Mouse (Mus musculus) embryo, embryonic 10 days (tissue): ENCODE data around the gene Cdkn2c.

Experiments
- DNase-seq: peaks from one replicate; pipeline ENCODE4 v3.0.0-alpha.2; 2015; ENCODE audit warnings: low spot score

Gene Cdkn2c

DNA sequence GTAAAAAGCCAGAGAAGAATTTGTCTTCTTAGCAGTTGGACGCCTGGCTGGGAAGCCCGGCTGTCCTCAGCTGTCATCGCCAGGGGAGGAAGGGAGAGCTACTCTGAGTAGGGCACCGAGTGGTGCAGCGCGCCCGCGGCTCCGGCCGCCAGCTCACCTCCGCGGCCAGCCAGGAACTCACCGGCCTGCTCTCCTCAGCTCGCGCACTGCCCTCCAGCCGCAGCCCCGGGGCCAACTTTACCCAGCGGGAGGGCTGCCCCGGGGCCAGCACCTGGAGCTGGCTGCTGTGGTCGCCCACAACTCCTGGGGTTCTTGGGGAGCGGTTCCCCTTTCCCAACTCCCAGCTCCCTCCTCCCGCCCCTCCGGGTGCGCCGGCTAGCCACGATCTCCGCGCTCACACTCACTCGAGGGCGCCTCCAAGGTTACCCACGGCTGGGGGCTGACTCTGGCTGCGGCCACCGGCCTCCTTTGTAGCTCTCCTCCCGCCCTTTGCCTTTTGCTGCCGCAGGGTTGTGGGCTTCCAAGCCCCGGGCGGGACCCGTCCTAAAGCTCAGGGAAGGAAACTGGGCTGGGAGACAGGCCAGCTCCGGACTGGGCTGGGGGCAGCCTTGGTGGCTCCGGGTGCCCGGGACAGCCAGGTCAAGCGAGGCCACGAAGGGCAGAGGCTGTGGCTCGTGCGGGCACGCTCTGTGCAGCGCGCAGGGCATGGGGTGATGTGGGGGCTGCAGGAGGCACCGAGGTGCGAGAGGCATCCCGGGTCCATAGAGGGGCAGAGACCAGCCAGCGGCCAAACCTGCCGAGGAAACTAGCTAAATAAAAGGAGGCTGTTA lies 9.8 kb downstream of the Cdkn2c start:
- peak; percentile 70 for DNase-seq

DNA sequence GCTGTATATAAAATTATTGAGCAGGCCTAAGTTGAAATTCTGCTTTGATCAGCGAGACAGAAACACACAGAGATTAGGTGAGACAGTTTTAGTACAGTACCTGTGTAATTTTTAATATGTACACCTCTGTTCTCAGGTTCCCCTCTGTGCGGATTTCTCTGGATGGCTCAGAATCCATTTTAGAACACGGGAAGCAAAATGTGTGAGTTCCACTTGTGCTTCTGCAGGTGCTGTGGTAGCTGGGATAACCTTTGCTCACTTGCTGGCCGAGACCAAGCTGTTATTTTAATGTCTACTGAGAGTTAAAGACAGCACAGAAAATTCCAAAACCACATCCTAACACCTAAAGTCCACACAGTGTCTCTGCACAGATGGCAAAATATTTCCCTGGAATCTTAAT lies 10.7 kb downstream of the Cdkn2c start:
- no peak for DNase-seq

DNA sequence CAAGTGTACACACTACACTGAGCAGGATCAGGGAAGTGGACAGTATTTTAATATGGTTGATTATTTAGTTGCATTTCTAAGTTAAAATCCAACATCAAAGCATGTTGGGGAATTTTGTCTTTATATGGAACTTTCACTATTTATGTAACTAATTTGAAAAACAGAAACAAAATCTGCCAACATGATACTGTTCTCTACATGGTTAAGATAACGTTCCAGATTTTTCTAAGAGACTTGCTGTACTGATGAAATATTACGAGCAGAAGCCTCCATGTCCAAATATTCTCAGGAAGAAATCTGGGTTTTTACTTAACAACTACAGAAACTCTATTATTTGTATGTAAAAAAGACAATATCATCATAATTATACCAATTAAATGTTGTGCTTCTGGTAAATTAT lies 11.3 kb downstream of the Cdkn2c start:
- no peak for DNase-seq

DNA sequence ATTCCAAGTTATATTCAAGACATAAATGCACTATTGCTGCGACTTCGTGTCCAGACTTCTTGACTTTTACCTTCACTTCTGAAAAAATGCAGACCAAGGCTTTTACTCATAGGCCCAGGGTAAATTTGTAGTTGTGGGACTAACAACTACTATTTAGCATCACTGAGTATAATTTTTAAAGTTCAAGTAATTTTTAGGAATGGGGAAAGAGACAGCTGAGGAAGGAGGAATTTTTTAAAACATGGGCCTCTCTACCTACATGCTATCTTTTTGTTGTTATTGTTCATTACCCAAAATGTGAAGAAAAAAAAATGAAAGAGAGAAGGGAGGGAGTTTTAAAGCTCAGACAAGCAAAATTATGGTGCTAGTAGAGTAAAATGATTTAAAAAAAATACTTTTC lies 12.3 kb downstream of the Cdkn2c start:
- DNase-seq = no peak

DNA sequence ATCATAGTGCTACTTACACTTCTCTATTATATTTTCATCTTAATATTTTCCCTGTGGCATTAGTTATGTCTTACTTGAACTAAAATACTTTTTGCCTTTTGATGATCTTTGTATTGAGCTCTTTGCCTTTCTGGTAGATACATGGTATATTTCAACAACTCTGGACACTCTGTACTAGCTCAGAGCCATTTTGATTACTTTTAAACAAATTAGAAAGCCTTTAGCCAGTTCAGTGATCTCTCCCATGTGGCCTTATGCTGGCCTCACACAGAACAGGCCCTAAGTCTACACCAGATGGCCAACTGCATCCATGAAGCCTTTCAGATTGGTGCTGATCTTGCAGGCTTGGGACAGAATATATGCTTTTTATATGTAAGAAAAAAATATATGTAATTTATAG lies 13.7 kb downstream of the Cdkn2c start:
- DNase-seq = no peak

DNA sequence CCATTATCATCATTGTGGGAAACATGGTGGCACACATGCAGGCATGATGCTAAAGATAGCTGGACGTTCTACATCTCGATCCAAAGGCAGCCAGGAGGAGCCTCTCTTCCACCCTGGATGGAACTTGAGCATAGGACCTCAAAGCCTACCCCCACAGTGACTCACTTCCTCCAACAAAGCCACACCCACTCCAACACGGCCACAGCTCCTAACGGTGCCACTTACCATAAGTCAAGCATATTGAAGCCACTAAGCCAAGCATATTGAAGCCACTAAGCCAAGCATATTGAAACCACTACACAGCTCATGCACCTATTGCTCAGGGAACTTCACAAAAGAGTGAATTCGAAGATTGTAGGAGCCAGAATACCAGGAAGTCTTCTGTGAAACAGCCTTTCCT lies 17.7 kb downstream of the Cdkn2c start:
- DNase-seq = no peak

DNA sequence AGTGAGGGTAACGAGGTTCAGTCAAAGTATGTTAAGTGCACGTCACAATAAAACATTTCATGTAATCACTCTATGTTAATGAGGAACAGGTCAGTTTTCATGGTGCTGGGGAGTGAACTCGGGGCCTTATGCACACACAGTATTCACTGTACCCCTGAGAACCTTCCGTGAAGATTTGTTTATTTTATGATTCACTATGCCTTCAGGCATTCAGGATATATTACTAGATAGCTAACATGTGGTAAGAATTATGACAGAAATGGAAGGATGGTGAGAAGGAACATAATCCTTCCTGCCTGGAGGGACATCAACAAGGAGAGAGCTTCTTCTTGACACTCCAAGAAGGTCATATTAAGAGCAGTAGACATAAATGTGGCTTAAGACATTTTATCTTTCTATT lies 19.7 kb downstream of the Cdkn2c start:
- DNase-seq = no peak

DNA sequence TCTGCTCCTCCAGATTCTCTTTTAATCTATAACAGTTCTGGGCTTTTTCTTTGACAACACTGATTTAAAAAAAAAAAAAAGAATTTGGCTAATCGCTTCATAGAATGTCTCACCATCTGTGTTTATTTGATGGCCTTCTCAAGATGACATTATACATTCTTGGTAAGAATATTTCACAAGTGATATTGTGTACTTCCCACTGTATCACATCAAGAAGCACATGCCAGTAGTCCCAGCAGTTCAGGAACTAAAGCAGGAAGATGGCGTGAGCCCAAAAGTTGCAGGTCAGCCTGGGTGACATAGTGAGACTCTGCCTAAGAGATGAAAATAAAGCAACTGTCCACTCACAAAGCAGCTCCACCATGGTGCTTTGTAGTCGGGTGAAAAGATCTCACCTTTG lies 25.5 kb downstream of the Cdkn2c start:
- no peak for DNase-seq

DNA sequence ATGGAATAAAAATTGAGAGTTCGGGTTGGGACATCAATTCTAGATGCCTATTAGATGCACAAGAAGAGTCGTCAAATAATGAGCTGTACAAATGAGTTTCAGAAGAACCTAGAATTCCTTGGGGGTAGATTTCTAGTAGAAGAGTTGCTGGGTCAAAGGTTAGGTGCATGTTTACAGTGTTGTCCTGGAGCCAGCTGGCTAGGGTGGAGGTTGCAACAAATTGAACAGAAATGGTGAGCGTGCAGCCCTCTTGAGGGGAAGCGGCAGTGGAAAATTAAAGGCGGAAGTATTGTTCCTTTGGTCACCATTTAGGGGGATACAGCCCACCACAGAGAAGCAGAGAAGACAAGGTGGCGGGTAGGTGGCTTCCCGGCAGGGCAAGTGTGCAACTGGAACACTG lies 26.8 kb downstream of the Cdkn2c start:
- no peak for DNase-seq

DNA sequence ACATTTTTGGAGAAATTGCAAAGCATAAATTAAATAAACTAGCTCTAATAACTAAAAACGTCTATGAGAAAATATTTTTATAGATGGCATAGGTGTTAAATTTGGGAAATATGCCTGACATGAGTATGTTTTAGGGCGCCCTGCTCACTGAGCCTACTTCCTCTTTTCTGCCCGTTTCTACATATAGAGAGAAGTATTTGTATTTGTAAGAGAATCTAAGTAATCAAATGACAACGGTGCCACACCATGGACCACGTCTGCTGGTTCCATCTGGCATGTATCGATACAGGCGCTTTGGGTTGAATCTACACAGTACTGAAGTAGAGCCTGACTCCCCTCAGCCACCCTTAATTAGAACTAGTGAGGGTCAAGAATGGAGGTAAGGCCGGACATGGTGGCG lies 27.6 kb downstream of the Cdkn2c start:
- no peak for DNase-seq

DNA sequence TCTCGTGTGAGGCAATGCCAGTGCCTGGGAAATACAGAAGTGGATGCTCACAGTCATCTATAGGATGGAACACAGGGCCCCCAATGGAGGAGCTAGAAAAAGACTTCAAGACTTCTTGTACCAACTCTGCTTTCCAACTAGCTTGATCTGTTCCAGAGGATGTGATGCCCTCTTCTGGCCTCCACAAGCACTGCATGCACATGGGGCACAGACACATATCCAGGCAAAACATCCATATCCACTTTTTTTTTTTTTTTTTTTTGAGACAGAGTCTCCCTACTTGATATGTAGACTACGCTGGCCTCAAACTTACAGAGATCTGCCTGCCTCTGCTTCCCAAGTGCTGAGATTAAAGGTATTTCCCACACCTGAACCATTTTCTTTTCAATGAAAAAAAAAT lies 32.0 kb downstream of the Cdkn2c start:
- DNase-seq = peak; percentile 14

DNA sequence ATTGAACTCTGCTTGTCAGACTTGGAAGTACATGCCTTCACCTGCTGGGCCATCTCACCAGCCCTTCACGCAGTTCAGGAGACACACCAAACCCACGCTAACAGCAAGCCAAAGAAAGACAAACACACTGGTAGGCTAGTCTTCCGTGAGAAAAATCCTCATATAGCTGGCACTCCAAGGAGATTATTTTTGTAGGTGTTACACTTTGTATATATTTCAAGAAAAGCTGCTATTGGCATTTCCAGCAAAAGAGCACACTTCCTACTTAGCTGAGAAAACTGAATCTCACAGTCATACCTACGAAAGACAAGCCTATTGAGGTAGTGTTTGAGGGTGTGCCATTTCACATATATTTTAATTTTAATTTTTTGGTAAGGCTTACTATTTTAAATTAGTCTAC lies 36.0 kb downstream of the Cdkn2c start:
- no peak for DNase-seq

DNA sequence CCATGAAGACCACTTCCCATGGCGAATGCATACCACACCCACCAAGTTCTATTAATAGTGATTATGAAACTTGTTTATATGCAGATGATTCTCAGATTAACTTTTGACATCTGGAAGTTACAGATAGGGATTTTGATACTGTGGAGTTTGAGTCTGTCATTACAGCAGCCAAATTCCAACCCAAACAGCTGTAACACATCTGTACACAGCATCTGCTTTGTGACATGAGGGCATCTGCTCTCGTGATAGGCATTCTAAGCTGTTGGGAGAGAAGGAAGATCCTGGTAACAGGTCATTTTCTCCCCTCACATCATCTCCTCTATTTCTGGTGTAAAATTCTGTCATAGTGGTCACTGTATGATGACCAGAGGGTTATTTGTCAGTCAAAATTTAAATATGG lies 36.8 kb downstream of the Cdkn2c start:
- DNase-seq = no peak

DNA sequence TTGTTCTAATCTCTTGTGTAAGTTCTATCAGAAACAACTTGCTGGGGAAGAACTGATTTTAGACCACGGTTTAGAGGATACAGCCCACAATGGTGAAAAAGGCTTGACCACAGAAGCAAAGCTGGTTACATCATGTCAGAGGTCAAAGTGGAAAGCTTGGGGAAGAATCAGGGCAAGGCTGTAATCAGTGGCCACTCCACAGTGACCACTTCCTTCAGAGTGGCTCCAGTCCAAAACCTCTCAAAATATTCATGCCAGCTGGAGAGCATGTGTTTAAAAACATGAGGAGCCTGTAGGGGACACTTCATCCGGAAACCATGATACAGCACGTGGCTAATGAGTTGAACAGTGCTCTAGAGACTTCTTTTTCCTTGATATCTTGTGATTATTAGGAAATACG lies 54.4 kb downstream of the Cdkn2c start:
- no peak for DNase-seq
